Mouse (Mus musculus): ENCODE measurements at regions not wholly inside any gene's neighbourhood (a gene's known extent, or its start where the extent isn't known, plus 50 kb on each side); places are given as distances from the start of the nearest gene placed in this dataset.

DNA sequence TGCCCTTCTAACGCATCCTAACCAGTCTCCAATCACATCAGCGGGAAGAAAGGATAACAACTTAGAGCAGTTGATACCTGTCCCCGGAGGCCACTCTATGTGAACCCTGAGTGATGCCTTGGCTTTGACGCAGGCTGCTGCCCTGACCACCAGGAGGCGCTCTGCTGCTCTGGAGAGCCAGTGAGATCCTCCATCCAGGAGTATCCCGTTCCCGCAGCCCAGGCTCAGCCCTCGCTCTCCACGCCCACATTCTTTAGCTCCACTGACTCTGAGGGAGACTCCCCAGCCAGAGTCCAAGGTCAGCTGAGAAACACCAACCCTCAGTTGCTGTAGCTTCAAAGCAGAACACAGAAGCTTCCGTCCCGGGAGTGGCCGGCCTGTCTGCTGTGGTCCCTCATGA, 307.0 kb downstream of the Ajap1 start:
- H3K27ac ChIP-seq (ENCODE audit: insufficient read depth, low read depth): no peak overlapping the region
- peaks cover 78% of the 10 kb centered on the region for H3K9me3 ChIP-seq (replicated peaks; ENCODE audit: low read length)
- no peaks in the 10 kb centered on the region for H3K4me1 ChIP-seq (ENCODE audit: control insufficient read depth in 1 of 2, insufficient read depth in 2 of 2)
- no peak for TF ChIP-seq SMC3 (IDR thresholded peaks at IDR 0.05; ENCODE audit: low read depth, low read length)
- no peak for TF ChIP-seq USF2 (conservative IDR thresholded peaks at IDR 0.05; ENCODE audit: low read depth, low read length)
- TF ChIP-seq TBP (conservative IDR thresholded peaks at IDR 0.05; ENCODE audit: low read depth, low read length): no peak
- no peak for TF ChIP-seq GABPA (IDR thresholded peaks at IDR 0.05; ENCODE audit: insufficient replicate concordance, low read depth, low read length)
- no peak for TF ChIP-seq NELFE (IDR thresholded peaks at IDR 0.05; ENCODE audit: low read depth, low read length)
- no peak for TF ChIP-seq ZKSCAN1 (IDR thresholded peaks at IDR 0.05; ENCODE audit: borderline replicate concordance, low read depth, low read length)
- TF ChIP-seq SIN3A (IDR thresholded peaks at IDR 0.05; ENCODE audit: low read length): no peak
- TF ChIP-seq TCF12 (IDR thresholded peaks at IDR 0.05; ENCODE audit: low read depth, low read length): no peak
- TF ChIP-seq UBTF (IDR thresholded peaks at IDR 0.05; ENCODE audit: low read depth, low read length): no peak
- TF ChIP-seq JUND (conservative IDR thresholded peaks at IDR 0.05; ENCODE audit: low read depth, low read length): no peak
- no peak for TF ChIP-seq HCFC1 (IDR thresholded peaks at IDR 0.05; ENCODE audit: low read depth, low read length)
- TF ChIP-seq ETS1 (conservative IDR thresholded peaks at IDR 0.05; ENCODE audit: low read depth, low read length): no peak
- no peak for TF ChIP-seq POLR2A (IDR thresholded peaks at IDR 0.05; ENCODE audit: low read depth, low read length)
- no peak for TF ChIP-seq KAT2A (IDR thresholded peaks at IDR 0.05; ENCODE audit: insufficient replicate concordance, low read length)
- no peaks in the 10 kb centered on the region for H3K27me3 ChIP-seq (replicated peaks)
- in situ Hi-C loops (cut with MboI; ENCODE audit: low pct_ligation_motif_present, low pct_unique_long_range_greater_than_20kb, low sequenced_read_pairs) (no loop called here), dilution Hi-C loops (cut with MboI; ENCODE audit: extremely low pct_ligation_motif_present, extremely low pct_unique_long_range_greater_than_20kb, low sequenced_read_pairs) (no loop called here)
- no peak overlapping the region for H3K4me3 ChIP-seq (replicated peaks in 1 of 3; ENCODE audit: low read depth in 2 of 3, low read length in 2 of 3, poor library complexity in 1 of 3)
- no peaks in the 10 kb centered on the region for H3K79me2 ChIP-seq (replicated peaks; ENCODE audit: control insufficient read depth, extremely low read depth, insufficient read depth, poor library complexity, severe bottlenecking)
- no peak overlapping the region for H3K9ac ChIP-seq (ENCODE audit: insufficient read depth, low read depth)
- no peak for DNase-seq (ENCODE audit: extremely low read depth)
- H3K36me3 ChIP-seq (replicated peaks in 1 of 2; ENCODE audit: control insufficient read depth in 1 of 2, insufficient read depth in 1 of 2, low read length in 1 of 2): no peaks in the 10 kb centered on the region
- H3K4me2 ChIP-seq (ENCODE audit: insufficient read depth, low read depth, poor library complexity, severe bottlenecking): no peak overlapping the region

DNA sequence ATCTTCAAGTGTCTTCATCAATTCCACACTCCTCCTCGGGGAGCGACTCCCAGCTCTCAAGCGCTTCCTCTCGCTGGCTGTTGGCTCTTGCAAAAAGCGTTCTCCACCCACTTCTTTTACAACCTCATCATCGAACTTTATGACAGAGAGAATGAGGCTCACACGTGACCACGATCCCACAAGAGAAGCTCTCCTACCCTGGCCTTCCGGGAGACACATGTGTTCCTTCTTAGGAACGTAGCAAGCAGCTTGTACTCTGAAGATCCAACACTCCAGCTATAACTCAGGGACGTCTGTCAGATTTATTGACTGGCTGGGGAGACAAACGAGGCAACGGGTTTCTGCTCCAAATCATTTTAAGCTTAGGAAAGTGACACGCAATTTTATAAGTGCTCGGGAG, 307.5 kb downstream of the Ajap1 start:
- Histone ChIP-seq H3K36me3 (replicated peaks in 1 of 2; ENCODE audit: control insufficient read depth in 1 of 2, insufficient read depth in 1 of 2, low read length in 1 of 2) (no peaks in the 10 kb centered on the region), H3K27ac (ENCODE audit: insufficient read depth, low read depth) (no peak overlapping the region), H3K27me3 (replicated peaks) (no peaks in the 10 kb centered on the region), H3K9me3 (replicated peaks; ENCODE audit: low read length) (peaks cover 78% of the 10 kb centered on the region), H3K79me2 (replicated peaks; ENCODE audit: control insufficient read depth, extremely low read depth, insufficient read depth, poor library complexity, severe bottlenecking) (no peaks in the 10 kb centered on the region), H3K4me3 (replicated peaks in 1 of 3; ENCODE audit: low read depth in 2 of 3, low read length in 2 of 3, poor library complexity in 1 of 3) (no peak overlapping the region), H3K4me2 (ENCODE audit: insufficient read depth, low read depth, poor library complexity, severe bottlenecking) (no peak overlapping the region), H3K4me1 (ENCODE audit: control insufficient read depth in 1 of 2, insufficient read depth in 2 of 2) (no peaks in the 10 kb centered on the region), H3K9ac (ENCODE audit: insufficient read depth, low read depth) (no peak overlapping the region)
- no peak for DNase-seq (ENCODE audit: extremely low read depth)
- dilution Hi-C loops (cut with MboI; ENCODE audit: extremely low pct_ligation_motif_present, extremely low pct_unique_long_range_greater_than_20kb, low sequenced_read_pairs) (no loop called here), in situ Hi-C loops (cut with MboI; ENCODE audit: low pct_ligation_motif_present, low pct_unique_long_range_greater_than_20kb, low sequenced_read_pairs) (no loop called here)
- TF ChIP-seq POLR2AphosphoS2 (IDR thresholded peaks at IDR 0.05; ENCODE audit: low read depth, low read length): no peak

DNA sequence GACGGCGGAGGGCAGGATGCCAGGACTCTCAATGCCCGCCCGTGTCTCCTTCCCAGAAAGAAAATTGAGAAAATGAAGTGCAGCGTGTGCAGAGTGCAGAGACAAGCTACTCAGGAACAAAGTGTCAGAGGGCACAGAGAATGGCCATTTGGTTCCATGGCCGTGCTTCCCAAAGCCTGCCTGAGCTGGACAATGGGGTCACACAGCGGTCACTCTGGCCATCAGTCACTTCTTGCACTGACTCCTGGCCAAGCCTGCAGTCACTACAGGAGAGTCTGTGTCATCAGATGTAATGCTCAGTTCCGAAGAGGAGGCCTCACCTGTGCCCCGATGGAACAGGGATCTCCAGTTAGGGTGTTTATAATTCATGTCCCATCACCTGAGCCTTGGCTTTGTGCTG, 312.6 kb downstream of the Ajap1 start:
- H3K9me3 ChIP-seq (replicated peaks; ENCODE audit: low read length): peaks cover 82% of the 10 kb centered on the region
- H3K4me2 ChIP-seq (ENCODE audit: insufficient read depth, low read depth, poor library complexity, severe bottlenecking): no peak overlapping the region
- no peak overlapping the region for H3K9ac ChIP-seq (ENCODE audit: insufficient read depth, low read depth)
- no peak overlapping the region for H3K4me3 ChIP-seq (replicated peaks in 1 of 3; ENCODE audit: low read depth in 2 of 3, low read length in 2 of 3, poor library complexity in 1 of 3)
- H3K79me2 ChIP-seq (replicated peaks; ENCODE audit: control insufficient read depth, extremely low read depth, insufficient read depth, poor library complexity, severe bottlenecking): no peaks in the 10 kb centered on the region
- TF ChIP-seq BHLHE40 (IDR thresholded peaks at IDR 0.05; ENCODE audit: low read depth, low read length) (no peak), EP300 (IDR thresholded peaks at IDR 0.05; ENCODE audit: low read length) (no peak), JUND (conservative IDR thresholded peaks at IDR 0.05; ENCODE audit: low read depth, low read length) (no peak), SIN3A (IDR thresholded peaks at IDR 0.05; ENCODE audit: low read length) (no peak), TCF12 (IDR thresholded peaks at IDR 0.05; ENCODE audit: low read depth, low read length) (no peak), RAD21 (IDR thresholded peaks at IDR 0.05; ENCODE audit: low read depth, low read length) (no peak), ETS1 (conservative IDR thresholded peaks at IDR 0.05; ENCODE audit: low read depth, low read length) (no peak), RCOR1 (conservative IDR thresholded peaks at IDR 0.05; ENCODE audit: low read depth, low read length) (no peak), MAZ (IDR thresholded peaks at IDR 0.05; ENCODE audit: low read depth, low read length) (no peak), TBP (conservative IDR thresholded peaks at IDR 0.05; ENCODE audit: low read depth, low read length) (no peak), MAFK (IDR thresholded peaks at IDR 0.05; ENCODE audit: insufficient replicate concordance, low read length) (no peak), NRF1 (IDR thresholded peaks at IDR 0.05; ENCODE audit: low read depth, low read length) (no peak), NELFE (IDR thresholded peaks at IDR 0.05; ENCODE audit: low read depth, low read length) (no peak), CTCF (conservative IDR thresholded peaks at IDR 0.05 in 1 of 2, IDR thresholded peaks at IDR 0.05 in 1 of 2; ENCODE audit: low read depth in 2 of 2, low read length in 2 of 2) (no peak), USF1 (IDR thresholded peaks at IDR 0.05; ENCODE audit: low read depth, low read length) (no peak), POLR2AphosphoS2 (IDR thresholded peaks at IDR 0.05; ENCODE audit: low read depth, low read length) (no peak), MYC (IDR thresholded peaks at IDR 0.05; ENCODE audit: low read depth, low read length) (no peak), ZNF384 (IDR thresholded peaks at IDR 0.05; ENCODE audit: low read depth, low read length) (no peak)
- H3K4me1 ChIP-seq (ENCODE audit: control insufficient read depth in 1 of 2, insufficient read depth in 2 of 2): no peaks in the 10 kb centered on the region
- no peak overlapping the region for H3K27ac ChIP-seq (ENCODE audit: insufficient read depth, low read depth)
- H3K36me3 ChIP-seq (replicated peaks in 1 of 2; ENCODE audit: control insufficient read depth in 1 of 2, insufficient read depth in 1 of 2, low read length in 1 of 2): no peaks in the 10 kb centered on the region
- H3K27me3 ChIP-seq (replicated peaks): no peaks in the 10 kb centered on the region
- dilution Hi-C loops (cut with MboI; ENCODE audit: extremely low pct_ligation_motif_present, extremely low pct_unique_long_range_greater_than_20kb, low sequenced_read_pairs): no loop called here
- DNase-seq (ENCODE audit: extremely low read depth): no peak
- in situ Hi-C loops (cut with MboI; ENCODE audit: low pct_ligation_motif_present, low pct_unique_long_range_greater_than_20kb, low sequenced_read_pairs): no loop called here
